Mouse (Mus musculus): ENCODE results near the gene Intu. TPM values are rescaled to one million over a fixed set of nuclear protein-coding genes. Genes with fewer than 3 reads are reported as not detected.

Gene Intu
- polyA plus RNA-seq, 1 experiment = 2.0 TPM

- Histone ChIP-seq H3K27me3 (ENCODE audit: control insufficient read depth, insufficient read depth, insufficient read length) (no peaks in the 10 kb centered on the region), H3K79me2 (ENCODE audit: control insufficient read depth, insufficient read depth) (no peaks in the 10 kb centered on the region), H3K79me3 (ENCODE audit: low read depth) (no peaks in the 10 kb centered on the region), H3ac (ENCODE audit: control insufficient read depth, insufficient read length, low read depth) (no peak overlapping the region), H3K4me3 (ENCODE audit: insufficient read depth, poor library complexity, severe bottlenecking) (no peak overlapping the region), H3K36me3 (ENCODE audit: control insufficient read depth, insufficient read depth) (no peaks in the 10 kb centered on the region)
- no peak for TF ChIP-seq CEBPB (IDR thresholded peaks at IDR 0.05; ENCODE audit: low read depth)
- no peak for TF ChIP-seq MYOG (IDR thresholded peaks at IDR 0.05; ENCODE audit: control insufficient read depth, extremely low read depth, insufficient read length)
- no peak for TF ChIP-seq MAX (IDR thresholded peaks at IDR 0.05)
- no peak for TF ChIP-seq USF1 (IDR thresholded peaks at IDR 0.05; ENCODE audit: low read depth)
- no peak for TF ChIP-seq MYOD1 (IDR thresholded peaks at IDR 0.05; ENCODE audit: control insufficient read depth, insufficient read length, low read depth)
- TF ChIP-seq FOSL1 (IDR thresholded peaks at IDR 0.05; ENCODE audit: insufficient read depth, low read length, poor library complexity, severe bottlenecking) = no peak
- TF ChIP-seq CTCF (IDR thresholded peaks at IDR 0.05; ENCODE audit: control insufficient read depth, insufficient read depth, insufficient read length) = no peak
Observed at GRCm38 (mm10) chr3:40669395-40669794, 138.3 kb downstream of the Intu start.

GRCm38 (mm10) chr3:40673515-40673914 is 142.4 kb downstream of the Intu start:
- Histone ChIP-seq H3K27me3 (ENCODE audit: control insufficient read depth, insufficient read depth, insufficient read length) (no peaks in the 10 kb centered on the region), H3K79me3 (ENCODE audit: low read depth) (no peaks in the 10 kb centered on the region), H3ac (ENCODE audit: control insufficient read depth, insufficient read length, low read depth) (no peak overlapping the region), H3K79me2 (ENCODE audit: control insufficient read depth, insufficient read depth) (no peaks in the 10 kb centered on the region), H3K4me3 (ENCODE audit: insufficient read depth, poor library complexity, severe bottlenecking) (no peak overlapping the region), H3K36me3 (ENCODE audit: control insufficient read depth, insufficient read depth) (no peaks in the 10 kb centered on the region)
- TF ChIP-seq MYOG (IDR thresholded peaks at IDR 0.05; ENCODE audit: control insufficient read depth, extremely low read depth, insufficient read length) (no peak), USF1 (IDR thresholded peaks at IDR 0.05; ENCODE audit: low read depth) (no peak), CTCF (IDR thresholded peaks at IDR 0.05; ENCODE audit: control insufficient read depth, insufficient read depth, insufficient read length) (no peak), MAX (IDR thresholded peaks at IDR 0.05) (no peak), FOSL1 (IDR thresholded peaks at IDR 0.05; ENCODE audit: insufficient read depth, low read length, poor library complexity, severe bottlenecking) (no peak), MYOD1 (IDR thresholded peaks at IDR 0.05; ENCODE audit: control insufficient read depth, insufficient read length, low read depth) (no peak), CEBPB (IDR thresholded peaks at IDR 0.05; ENCODE audit: low read depth) (no peak)

- Histone ChIP-seq H3K79me3 (ENCODE audit: low read depth) (no peaks in the 10 kb centered on the region), H3K27me3 (ENCODE audit: control insufficient read depth, insufficient read depth, insufficient read length) (no peaks in the 10 kb centered on the region), H3K4me3 (ENCODE audit: insufficient read depth, poor library complexity, severe bottlenecking) (no peak overlapping the region), H3ac (ENCODE audit: control insufficient read depth, insufficient read length, low read depth) (no peak overlapping the region), H3K36me3 (ENCODE audit: control insufficient read depth, insufficient read depth) (no peaks in the 10 kb centered on the region), H3K79me2 (ENCODE audit: control insufficient read depth, insufficient read depth) (no peaks in the 10 kb centered on the region)
- no peak for TF ChIP-seq FOSL1 (IDR thresholded peaks at IDR 0.05; ENCODE audit: insufficient read depth, low read length, poor library complexity, severe bottlenecking)
- no peak for TF ChIP-seq MAX (IDR thresholded peaks at IDR 0.05)
- TF ChIP-seq MYOD1 (IDR thresholded peaks at IDR 0.05; ENCODE audit: control insufficient read depth, insufficient read length, low read depth) = no peak
- TF ChIP-seq USF1 (IDR thresholded peaks at IDR 0.05; ENCODE audit: low read depth) = no peak
- no peak for TF ChIP-seq CTCF (IDR thresholded peaks at IDR 0.05; ENCODE audit: control insufficient read depth, insufficient read depth, insufficient read length)
- no peak for TF ChIP-seq MYOG (IDR thresholded peaks at IDR 0.05; ENCODE audit: control insufficient read depth, extremely low read depth, insufficient read length)
- TF ChIP-seq CEBPB (IDR thresholded peaks at IDR 0.05; ENCODE audit: low read depth) = no peak
Observed at GRCm38 (mm10) chr3:40674873-40675405, 143.9 kb downstream of the Intu start.

- Histone ChIP-seq H3K27me3 (ENCODE audit: control insufficient read depth, insufficient read depth, insufficient read length) (no peaks in the 10 kb centered on the region), H3K4me3 (ENCODE audit: insufficient read depth, poor library complexity, severe bottlenecking) (no peak overlapping the region), H3K79me2 (ENCODE audit: control insufficient read depth, insufficient read depth) (no peaks in the 10 kb centered on the region), H3ac (ENCODE audit: control insufficient read depth, insufficient read length, low read depth) (no peak overlapping the region), H3K79me3 (ENCODE audit: low read depth) (no peaks in the 10 kb centered on the region), H3K36me3 (ENCODE audit: control insufficient read depth, insufficient read depth) (no peaks in the 10 kb centered on the region)
- TF ChIP-seq MYOD1 (IDR thresholded peaks at IDR 0.05; ENCODE audit: control insufficient read depth, insufficient read length, low read depth) (no peak), CTCF (IDR thresholded peaks at IDR 0.05; ENCODE audit: control insufficient read depth, insufficient read depth, insufficient read length) (no peak), FOSL1 (IDR thresholded peaks at IDR 0.05; ENCODE audit: insufficient read depth, low read length, poor library complexity, severe bottlenecking) (no peak), MAX (IDR thresholded peaks at IDR 0.05) (no peak), USF1 (IDR thresholded peaks at IDR 0.05; ENCODE audit: low read depth) (no peak), CEBPB (IDR thresholded peaks at IDR 0.05; ENCODE audit: low read depth) (no peak), MYOG (IDR thresholded peaks at IDR 0.05; ENCODE audit: control insufficient read depth, extremely low read depth, insufficient read length) (no peak)
Observed at GRCm38 (mm10) chr3:40678856-40679255, 147.8 kb downstream of the Intu start.

GRCm38 (mm10) chr3:40682404-40682803 is 151.3 kb downstream of the Intu start:
- H3K79me3 ChIP-seq (ENCODE audit: low read depth) = no peaks in the 10 kb centered on the region
- H3K36me3 ChIP-seq (ENCODE audit: control insufficient read depth, insufficient read depth) = no peaks in the 10 kb centered on the region
- H3K27me3 ChIP-seq (ENCODE audit: control insufficient read depth, insufficient read depth, insufficient read length) = no peaks in the 10 kb centered on the region
- peak; percentile 75 for TF ChIP-seq MAX (IDR thresholded peaks at IDR 0.05)
- no peak for TF ChIP-seq USF1 (IDR thresholded peaks at IDR 0.05; ENCODE audit: low read depth)
- no peak for TF ChIP-seq CEBPB (IDR thresholded peaks at IDR 0.05; ENCODE audit: low read depth)
- no peak for TF ChIP-seq CTCF (IDR thresholded peaks at IDR 0.05; ENCODE audit: control insufficient read depth, insufficient read depth, insufficient read length)
- TF ChIP-seq MYOD1 (IDR thresholded peaks at IDR 0.05; ENCODE audit: control insufficient read depth, insufficient read length, low read depth) = no peak
- peak; percentile 51 for TF ChIP-seq FOSL1 (IDR thresholded peaks at IDR 0.05; ENCODE audit: insufficient read depth, low read length, poor library complexity, severe bottlenecking)
- H3K4me3 ChIP-seq (ENCODE audit: insufficient read depth, poor library complexity, severe bottlenecking) = no peak overlapping the region
- no peak overlapping the region for H3ac ChIP-seq (ENCODE audit: control insufficient read depth, insufficient read length, low read depth)
- H3K79me2 ChIP-seq (ENCODE audit: control insufficient read depth, insufficient read depth) = no peaks in the 10 kb centered on the region

GRCm38 (mm10) chr3:40683171-40683570 is 152.1 kb downstream of the Intu start:
- TF ChIP-seq CEBPB (IDR thresholded peaks at IDR 0.05; ENCODE audit: low read depth) (no peak), USF1 (IDR thresholded peaks at IDR 0.05; ENCODE audit: low read depth) (no peak), MYOD1 (IDR thresholded peaks at IDR 0.05; ENCODE audit: control insufficient read depth, insufficient read length, low read depth) (no peak)
- no peak overlapping the region for H3ac ChIP-seq (ENCODE audit: control insufficient read depth, insufficient read length, low read depth)
- no peaks in the 10 kb centered on the region for H3K79me3 ChIP-seq (ENCODE audit: low read depth)
- H3K27me3 ChIP-seq (ENCODE audit: control insufficient read depth, insufficient read depth, insufficient read length) = no peaks in the 10 kb centered on the region
- H3K4me3 ChIP-seq (ENCODE audit: insufficient read depth, poor library complexity, severe bottlenecking) = no peak overlapping the region
- no peaks in the 10 kb centered on the region for H3K36me3 ChIP-seq (ENCODE audit: control insufficient read depth, insufficient read depth)
- H3K79me2 ChIP-seq (ENCODE audit: control insufficient read depth, insufficient read depth) = no peaks in the 10 kb centered on the region

Measured in C2C12 (cell line).